Mouse (Mus musculus) embryonic stem cell, embryonic (primary cell): Measurements from ENCODE around the gene Gm28038.

Experiments
- CTCF ChIA-PET, 4 experiments: fragments of 300-600 bp in 2 of 4; fragments of 350-600 bp in 2 of 4; sonication (Branson Sonifier 250); formaldehyde crosslinking; loops; one replicate each; lab custom pipeline; 2022; ENCODE audit warnings: inconsistent platforms in 2 of 4; lab: Charles Lee
- POLR2A ChIA-PET, 4 experiments: fragments of 300-600 bp in 2 of 4; fragments of 350-600 bp in 2 of 4; sonication (Branson Sonifier 250); formaldehyde crosslinking; loops; one replicate each; lab custom pipeline; 2022; ENCODE audit warnings: antibody characterized with exemption in 4 of 4, inconsistent platforms in 1 of 4; lab: Charles Lee

Gene Gm28038

GRCm38 (mm10) chr2:30342544-30342943, 61.7 kb downstream of the Gm28038 start:
- CTCF ChIA-PET, result interaction anchor here in 1 of 4 experiments (0.6 kb wide), 1 partner anchor 12 kb away, joined by 9 read pairs; no protein-coding TSS in a partner anchor
- POLR2A ChIA-PET, result interaction anchor here (0.5 to 2.3 kb wide), 9 partner anchors 13 to 48 kb away, joined by 3 to 15 read pairs (median 4); partner anchors contain the start of gene Miga2 (in 1 of the 4)

GRCm38 (mm10) chr2:30343601-30344137, 62.8 kb downstream of the Gm28038 start:
- POLR2A ChIA-PET, result interaction anchor here in 2 of 4 experiments (0.6 to 2.3 kb wide), 12 partner anchors 8 to 270 kb away, joined by 3 to 15 read pairs (median 4); partner anchors contain the start of gene Miga2 (in 2 of the 2)

GRCm38 (mm10) chr2:30345971-30346676, 65.3 kb downstream of the Gm28038 start:
- CTCF ChIA-PET, result interaction anchor here in 2 of 4 experiments (0.8 to 1.3 kb wide), 4 partner anchors 9 to 143 kb away, joined by 3 to 4 read pairs (median 3); partner anchors contain the start of gene Miga2 (in 1 of the 2)
- POLR2A ChIA-PET, result interaction anchor here (0.7 to 5.6 kb wide), 17 partner anchors 9 to 210 kb away, joined by 3 to 36 read pairs (median 3); partner anchors contain the start of genes Miga2 (in 2 of the 4) and Kyat1 (in 1 of the 4)

More at GRCm38 (mm10) chr2:30343601-30344137, 62.8 kb downstream of the Gm28038 start:
- CTCF ChIA-PET, result interaction anchor here in 2 of 4 experiments (0.6 to 1.0 kb wide), 3 partner anchors 20 to 263 kb away, joined by 3 to 5 read pairs (median 3); partner anchors contain the start of gene Miga2 (in 1 of the 2)

GRCm38 (mm10) chr2:30349196-30349595, 68.4 kb downstream of the Gm28038 start:
- CTCF ChIA-PET, result no interaction called here

More at GRCm38 (mm10) chr2:30349196-30349595, 68.4 kb downstream of the Gm28038 start:
- POLR2A ChIA-PET, result interaction anchor here in 1 of 4 experiments (0.9 to 5.6 kb wide), 5 partner anchors 10 to 38 kb away, joined by 3 to 36 read pairs (median 4); partner anchors contain the start of gene Miga2
